Mouse (Mus musculus): ENCODE data around the gene Mindy1.

Gene Mindy1

DNA sequence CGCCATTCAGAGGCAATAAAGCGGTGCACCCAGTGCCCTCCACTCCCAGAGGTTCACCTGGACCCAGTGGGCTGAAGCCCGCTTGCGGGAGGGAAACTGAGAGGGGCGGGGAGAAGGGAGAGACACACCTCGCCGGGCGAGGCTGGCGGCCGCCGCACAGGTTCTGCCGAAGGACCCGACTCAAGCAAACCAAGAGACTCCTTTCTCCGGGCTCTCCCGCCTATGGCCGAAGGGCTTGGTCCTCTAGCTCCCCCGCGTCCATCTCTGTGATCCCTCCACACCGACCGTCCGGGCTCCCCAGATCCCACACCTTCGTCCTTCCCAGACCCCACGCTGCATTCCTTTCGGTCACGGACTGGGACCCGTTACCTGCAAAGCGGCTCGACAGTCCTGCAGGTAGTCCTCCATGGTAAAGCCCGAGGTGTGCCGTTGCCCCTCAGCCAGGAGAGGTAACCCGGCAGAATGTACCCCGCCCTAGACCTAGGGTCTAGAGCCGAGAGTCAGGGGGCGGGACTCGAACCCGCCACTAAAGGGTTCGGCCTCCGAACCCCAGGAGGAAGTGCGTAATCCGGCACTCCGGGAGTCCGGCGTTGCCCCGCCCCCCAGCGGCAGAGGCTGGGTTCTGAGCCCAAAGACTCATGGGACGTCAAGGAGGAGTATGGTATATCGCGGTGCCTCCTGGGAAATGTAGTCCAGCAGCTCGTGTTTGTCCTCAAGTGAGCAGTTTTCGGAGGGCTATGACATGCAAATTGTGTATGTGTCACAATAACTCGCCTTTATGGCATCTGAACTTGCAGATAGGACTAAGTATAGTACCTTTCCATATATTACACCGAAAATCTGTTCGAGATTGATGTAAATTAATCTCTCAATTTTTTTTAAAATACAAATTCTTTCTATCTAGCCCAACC, at the start of gene Mindy1, which contains the start of gene Prune1:
TSS of gene Mindy1 (plus strand) at position 130 of the 911 bp plus-strand sequence.
TSS of gene Prune1 (minus strand) at position 861 of the 911 bp plus-strand sequence.
- in situ Hi-C loops (cut with MseI, MboI), result no loop called here

DNA sequence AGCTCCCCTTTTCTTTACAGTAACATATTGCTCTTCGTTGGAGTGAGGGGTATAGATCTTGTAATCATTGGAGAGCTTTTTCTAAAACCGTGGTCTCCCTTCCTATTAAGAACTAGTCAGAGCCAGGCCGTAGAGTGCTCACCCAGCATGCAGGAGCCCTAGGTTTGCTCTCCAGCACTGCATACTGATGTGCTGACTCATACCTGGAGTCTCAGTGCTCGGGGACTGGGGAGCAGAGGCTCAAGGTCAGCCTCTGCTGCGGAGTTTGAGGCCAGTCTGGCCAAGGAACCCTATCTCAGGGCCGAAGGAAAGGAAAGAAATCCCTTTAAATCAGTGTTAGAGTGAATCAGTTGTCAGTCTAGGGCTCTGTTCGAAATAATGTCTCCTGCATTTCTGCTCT, 48.4 kb upstream of the Mindy1 start:
- in situ Hi-C loops (cut with MseI, MboI), result no loop called here

DNA sequence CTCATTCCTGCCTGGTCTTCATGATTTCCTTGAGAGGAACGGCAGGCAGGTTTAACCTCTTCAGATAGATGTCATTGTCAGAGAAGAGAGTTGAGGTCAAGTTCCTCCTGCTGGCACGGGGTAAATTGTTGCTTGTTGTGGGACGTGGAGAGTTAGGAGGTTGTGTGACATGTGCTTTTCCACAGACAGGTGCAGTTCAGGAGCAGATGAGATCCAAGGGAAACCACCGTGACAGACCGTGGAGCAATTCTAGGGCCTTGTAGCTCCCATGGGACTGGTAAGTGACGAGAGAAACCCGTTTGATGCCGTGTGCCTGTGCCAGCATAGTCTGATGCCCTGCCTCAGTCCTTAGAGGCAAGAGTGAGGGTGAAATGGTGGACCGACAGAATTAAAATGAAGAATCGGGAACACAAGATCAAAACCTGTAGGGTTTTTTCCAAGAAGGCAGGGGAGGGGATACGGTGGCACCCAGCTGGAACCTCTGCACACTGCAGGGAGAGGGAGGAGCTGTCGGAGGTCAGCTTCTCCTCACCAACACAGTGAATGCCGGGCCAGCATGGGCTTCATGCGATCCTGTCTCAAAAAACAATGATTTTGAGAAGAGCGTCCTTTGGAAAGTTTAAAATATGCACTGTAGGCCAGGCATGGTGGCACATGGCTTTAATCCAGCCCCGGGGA, 47.7 kb upstream of the Mindy1 start:
- in situ Hi-C loops (cut with MseI, MboI), result no loop called here

DNA sequence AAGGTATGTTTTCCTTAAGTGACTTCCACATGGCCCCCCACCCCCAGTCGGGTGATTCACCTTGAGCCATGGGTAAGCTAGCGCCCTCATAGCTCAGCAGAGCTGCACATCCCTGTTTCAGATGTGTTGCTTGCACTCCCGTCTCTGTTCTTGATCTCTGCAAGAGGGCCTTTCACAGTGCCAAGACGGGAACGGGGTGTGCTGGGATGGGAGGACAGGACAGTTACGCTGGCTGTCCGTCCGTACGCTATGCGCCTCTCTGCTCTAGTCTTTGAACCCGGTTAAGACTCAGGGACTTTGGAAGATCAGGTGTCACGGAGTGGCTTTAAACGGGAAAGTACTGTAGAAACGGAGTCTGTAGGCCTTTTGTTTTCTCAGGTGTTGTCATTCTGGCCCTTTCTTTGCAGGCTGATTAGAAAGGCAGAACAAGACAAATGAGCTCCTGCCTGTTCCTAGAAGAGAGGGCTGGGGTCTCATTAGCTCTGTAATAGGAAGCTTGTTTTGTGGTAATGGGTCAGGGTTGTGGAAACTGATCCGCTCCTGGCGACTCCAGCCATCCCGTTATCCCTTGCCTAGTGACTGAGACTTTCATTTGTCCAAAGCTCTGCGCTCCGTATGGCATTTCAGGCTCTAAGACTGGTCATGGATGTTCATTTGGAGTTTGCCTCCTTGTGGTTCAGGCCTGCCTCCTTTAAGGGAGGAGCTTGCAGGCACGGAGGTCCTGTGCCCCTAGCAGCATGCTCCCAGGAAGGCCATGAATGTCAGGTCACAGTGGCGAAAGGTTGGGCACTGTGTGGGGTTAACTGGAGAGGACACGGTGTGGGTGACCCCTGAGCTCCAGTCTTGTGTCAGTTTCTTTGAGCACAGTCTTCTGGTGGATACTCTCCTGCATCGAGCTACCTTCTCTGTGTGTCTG, 45.5 kb upstream of the Mindy1 start:
- in situ Hi-C loops (cut with MseI, MboI), result no loop called here

DNA sequence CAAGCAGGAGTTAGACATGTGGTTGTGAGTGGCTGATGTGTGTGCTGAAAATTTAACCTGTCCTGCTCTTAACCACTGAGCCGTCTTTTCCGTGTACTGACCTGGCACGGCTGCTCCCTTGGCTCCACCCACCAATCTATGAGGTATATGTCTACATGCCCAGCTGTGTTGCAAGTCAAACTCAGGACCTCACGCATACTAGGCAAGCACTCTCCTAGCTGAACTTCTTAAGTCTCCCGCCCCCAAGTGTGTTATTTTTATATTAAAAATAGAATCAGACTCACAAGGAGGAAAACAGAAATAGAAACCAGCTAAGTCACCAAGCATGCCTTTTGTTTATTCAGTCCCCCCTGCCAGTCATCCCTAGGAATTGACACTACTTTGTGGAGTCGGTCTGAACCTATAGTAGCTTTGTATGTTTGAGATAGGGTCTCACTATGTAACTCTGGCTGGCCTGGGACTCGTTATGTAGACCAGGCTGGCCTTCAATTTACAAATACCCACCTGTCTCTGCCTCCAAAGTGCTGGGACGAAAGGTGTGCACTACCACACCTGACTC, 43.5 kb upstream of the Mindy1 start:
- in situ Hi-C loops (cut with MseI, MboI), result no loop called here

DNA sequence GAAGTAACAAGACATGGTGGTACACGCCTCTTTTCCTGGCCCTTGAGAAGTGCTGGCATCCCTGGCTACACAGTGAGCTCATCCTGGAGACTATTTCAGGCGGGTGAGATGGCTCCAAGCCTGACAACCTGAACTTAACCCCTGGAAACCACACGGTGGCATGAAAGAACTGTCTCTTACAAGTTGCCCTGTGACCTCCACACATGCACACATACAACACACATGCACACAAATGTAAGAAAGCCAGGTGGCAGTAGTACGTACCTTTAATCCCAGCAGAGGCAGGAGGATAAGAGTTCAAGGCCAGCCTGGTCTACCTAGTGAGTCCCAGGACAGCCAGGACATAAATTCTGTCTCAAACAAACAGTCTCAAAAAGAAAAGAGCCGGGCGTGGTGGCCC, 42.1 kb upstream of the Mindy1 start:
- in situ Hi-C loops (cut with MseI, MboI), result no loop called here

DNA sequence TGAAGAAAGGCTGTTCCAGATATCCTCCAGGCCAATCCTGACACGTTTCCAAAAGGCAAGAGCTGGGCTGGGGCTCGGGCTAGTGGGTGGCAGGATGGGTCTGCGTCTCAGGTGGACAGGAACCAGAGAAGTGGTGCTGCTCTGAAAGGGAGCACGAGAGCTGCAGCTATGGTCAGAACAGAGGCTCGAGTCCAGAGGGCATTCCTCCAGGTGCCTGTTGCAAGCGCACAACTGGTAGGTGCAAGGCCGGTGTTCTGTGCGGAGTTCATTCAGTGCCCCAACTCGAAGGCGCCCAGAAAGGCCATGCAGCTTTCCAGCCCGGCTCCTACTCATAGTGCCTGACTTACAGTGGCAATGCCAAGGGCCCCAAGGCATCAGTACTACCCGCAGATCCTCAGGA, 41.2 kb upstream of the Mindy1 start:
- in situ Hi-C loops (cut with MseI, MboI), result no loop called here

DNA sequence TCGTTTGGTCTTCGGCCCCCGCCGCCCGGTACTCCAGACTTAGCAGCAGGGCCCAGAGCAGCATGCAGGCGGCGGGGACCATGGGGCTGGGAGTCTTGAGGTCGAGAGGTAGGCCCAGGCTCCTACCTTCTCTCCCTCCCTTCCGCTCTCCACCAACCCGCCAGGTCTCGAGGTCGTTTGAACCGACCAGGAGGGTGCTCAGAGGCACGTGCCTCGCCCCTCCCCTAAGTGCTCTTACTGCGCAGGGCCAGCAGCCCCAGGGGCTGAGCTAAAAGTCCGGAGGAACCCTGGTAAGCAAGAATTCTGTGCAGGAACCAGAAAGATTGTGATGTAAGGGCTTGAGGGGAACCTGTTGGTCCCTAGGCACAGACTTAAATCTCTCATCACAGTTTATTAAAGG, 40.2 kb upstream of the Mindy1 start:
- in situ Hi-C loops (cut with MseI, MboI), result no loop called here

DNA sequence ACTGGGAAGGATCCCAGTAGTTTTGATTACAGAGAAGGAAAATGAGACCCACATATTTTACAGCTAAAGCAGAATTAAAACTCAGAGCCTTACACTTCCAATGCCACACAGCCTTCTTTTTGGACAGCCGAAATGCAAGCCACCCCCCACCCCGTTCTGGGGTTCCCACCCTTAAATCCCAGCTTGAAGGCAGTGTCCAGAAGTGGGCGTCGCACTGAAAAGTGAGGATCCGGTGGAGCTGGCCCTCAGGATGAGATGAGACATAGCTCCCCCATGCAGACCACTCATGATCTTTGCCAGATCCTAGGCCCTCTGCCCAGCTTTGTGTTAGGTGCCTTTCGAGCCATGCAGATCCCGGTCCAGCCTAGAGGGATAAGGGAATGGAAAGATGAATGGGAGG, 39.6 kb upstream of the Mindy1 start, which contains the start of gene Gm128:
TSS of gene Gm128 (minus strand) at position 101 of the 400 bp plus-strand sequence.
- in situ Hi-C loops (cut with MseI, MboI), result no loop called here

DNA sequence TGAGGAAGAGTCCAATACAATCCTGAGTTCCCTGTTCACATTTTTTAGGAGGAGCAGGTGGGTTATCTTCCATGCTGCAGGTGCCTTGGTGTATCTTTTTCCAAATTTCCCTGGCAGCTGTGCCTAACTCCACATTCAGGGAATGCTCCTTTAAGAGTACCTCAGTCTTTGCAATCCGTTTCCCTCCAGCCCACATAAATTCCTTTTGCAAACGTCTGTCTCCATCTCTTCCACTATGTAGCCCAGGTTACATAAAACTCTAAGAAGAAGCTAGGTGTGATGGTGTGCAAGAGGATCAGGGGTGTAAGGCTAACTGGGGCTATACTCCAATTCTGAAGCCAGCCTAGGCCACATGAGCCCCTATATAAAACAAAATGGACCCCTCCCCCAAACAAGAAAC, 38.1 kb upstream of the Mindy1 start:
- in situ Hi-C loops (cut with MseI, MboI), result no loop called here

DNA sequence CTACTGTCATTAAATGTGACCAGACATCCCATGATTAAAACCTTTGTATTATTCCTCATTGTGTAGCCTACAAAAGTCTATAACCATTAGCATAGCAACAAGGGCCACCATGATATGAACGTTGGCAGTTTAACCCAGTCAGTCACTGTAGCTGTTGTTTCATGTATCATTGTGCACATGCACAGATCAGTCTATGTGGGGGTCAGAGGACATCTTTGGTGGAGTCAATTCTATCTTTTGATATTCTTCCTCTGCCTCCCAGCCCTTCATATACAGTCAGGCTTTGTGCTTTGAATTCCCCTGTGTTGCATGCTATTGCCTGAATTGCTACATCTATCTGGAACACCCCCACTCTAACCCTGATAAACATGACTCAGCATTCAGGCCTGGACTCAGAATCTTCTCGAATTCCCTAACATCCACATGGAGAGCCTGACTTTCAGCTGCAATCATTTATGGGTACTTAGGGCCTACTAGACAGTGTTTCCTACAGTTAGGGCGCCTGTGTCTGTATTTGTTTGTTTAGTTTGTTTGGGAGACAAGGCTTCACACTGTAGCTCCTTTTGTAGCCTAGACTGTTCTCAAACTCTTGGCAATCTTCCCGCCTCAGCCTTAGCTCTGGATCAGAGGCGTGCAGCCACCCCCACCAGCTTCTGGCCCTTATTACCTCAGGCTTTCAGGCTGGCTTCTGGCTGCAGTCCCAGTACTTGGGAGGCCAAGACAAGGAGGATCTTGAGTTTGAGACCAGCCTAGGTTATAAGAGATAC, 34.5 kb upstream of the Mindy1 start:
- in situ Hi-C loops (cut with MseI, MboI), result no loop called here

DNA sequence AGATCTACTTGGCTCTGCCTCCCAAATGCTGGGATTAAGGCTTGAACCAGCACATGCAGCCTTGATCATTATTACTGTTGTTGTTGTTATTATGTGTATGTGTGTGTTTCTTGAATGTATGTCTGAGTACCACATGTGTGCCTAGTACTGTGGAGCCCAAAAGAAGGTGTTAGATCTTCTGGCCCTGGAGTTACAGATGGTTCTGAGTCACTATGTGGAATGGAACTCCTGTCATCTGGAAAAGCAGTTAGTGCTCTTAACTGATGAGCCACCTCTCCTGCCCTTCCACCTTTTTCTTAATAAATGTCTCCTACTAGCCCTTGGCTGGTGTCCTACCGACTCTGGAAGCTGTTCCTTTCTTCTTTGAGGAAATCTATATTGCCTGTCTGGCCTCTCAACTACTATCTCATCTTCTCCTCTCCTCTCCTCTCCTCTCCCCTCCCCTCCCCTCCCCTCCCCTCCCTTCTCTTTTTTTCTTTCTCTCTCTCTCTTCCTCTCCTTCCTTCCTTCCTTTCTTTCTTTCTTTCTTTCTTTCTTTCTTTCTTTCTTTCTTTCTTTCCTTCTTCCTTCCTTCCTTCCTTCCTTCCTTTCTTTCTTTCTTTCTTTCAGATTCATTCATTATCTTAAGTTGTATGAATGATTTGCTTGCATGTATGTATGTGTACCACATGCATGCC, 33.3 kb upstream of the Mindy1 start:
- in situ Hi-C loops (cut with MseI, MboI), result no loop called here

DNA sequence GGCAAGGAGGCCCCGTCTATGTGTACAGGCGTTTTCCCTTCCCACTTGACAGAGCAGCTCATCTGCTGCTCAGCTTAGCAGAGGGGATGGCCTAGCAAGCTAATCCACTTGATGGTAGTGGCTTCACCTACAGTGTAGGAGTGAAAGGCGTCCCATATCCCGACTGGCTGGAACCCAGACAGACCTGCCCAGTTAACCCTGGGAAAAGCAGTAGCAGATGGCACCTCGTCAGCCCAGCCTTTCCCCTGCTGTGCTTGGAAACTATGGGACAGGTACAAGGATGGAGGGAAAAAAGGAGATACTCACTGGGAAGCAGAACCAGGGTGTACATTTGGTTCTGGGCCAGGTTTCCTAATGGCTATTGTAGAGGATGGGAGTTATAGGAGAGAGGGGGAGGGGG, 30.8 kb upstream of the Mindy1 start:
- in situ Hi-C loops (cut with MseI, MboI), result no loop called here

DNA sequence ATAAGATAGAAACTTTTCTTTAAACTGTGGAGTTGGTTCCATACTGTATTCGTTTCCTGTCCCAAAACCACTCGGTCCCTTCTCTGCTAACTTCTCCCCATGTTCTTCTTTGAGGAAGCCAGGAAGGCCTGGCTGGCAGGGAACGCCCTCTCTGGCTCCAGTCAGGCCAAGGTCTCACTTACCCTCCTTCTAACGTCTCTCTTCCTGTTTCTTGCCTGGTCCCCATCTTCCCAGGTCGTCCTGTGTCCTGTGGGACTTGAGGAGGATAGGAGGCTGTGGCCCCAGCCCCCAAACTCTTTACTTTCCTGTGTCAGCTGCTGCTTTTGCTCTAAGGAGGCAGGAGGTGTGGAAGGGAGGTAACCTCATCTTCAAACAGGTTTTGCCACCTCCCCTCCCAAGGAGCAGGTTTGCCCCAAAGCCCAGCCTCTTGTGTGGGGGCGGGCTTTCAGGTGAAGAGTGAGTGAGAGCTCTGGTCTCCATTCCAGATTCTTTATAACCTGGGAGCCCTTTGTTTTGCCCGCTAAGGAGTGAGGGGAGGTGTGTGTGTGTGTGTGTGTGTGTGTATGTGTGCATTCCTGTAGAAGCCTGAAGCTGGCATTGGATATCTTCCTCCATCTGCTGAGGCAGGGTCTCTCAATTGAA, 30.2 kb upstream of the Mindy1 start, which contains the start of gene Bnipl:
TSS of gene Bnipl (minus strand) at position 411 of the 642 bp plus-strand sequence.
- in situ Hi-C loops (cut with MseI, MboI), result no loop called here

DNA sequence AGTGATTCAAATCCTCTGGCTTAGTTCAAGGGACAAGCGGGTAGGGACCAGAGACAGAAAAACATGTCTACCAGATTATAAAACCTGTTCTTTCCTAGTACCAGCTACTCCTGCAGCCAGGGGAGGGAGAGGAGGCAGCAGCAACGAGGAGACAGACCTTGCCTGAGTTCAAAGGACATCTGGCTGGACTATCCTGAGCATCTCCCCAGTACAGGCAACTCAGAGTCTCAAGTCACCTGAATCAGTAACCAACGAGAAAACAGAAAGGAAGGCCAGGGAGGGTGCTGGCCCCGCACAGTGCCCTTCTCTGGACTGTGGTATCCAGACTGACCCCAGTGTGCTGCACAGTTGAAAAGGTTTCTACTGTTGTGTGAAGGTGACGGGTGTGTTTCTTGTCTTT, 24.2 kb upstream of the Mindy1 start:
- in situ Hi-C loops (cut with MseI, MboI), result no loop called here

DNA sequence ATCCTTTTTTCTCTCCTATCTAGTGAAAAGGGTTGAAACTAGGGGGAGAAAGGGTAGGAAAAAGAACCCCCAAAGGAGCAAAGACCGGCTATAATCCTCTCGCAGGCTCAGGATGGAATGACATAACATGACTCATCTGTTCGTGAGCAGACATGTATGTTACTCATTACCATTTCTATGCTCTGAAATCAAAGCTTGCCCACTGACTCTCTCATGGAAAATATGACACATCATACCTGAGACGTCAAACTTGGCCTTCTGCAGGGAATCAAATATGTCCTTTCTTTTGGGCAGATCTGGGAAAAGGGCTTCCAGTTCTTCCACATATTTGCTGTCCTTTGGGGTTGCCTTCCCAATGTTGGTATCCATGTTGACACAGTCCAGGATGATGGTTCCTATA, 19.2 kb upstream of the Mindy1 start:
- in situ Hi-C loops (cut with MseI, MboI), result no loop called here

DNA sequence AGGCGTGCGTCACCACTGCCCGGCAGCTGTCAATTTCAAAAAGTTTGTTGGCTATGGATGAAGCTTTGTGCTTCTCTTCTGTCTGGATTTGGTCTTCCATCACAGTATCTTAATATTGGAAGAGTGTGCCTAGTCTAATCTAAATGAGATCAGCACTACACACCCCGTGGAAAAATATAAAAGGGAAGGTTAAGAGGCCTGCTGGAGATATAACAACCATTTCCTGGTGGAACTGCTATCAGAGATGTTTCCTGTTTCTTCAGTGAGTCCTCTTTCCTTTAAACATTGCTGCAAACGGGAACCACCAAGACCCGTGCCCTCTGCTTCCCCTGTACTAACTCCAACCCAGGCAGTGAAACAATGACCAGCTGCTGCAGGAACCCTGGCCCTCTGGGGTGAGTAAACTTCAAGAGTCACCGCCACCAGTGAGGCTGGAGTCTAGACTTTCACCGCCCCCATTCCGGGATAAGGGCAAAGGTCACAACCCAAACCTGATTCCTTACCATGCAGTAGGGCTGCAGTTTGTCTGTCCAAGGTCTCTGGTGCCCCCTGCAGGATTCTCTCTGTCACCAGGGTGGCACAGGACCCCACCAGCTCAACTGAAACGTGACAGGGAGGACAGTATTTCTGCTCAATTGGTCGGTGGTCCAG, 17.9 kb upstream of the Mindy1 start:
- in situ Hi-C loops (cut with MseI, MboI), result no loop called here

DNA sequence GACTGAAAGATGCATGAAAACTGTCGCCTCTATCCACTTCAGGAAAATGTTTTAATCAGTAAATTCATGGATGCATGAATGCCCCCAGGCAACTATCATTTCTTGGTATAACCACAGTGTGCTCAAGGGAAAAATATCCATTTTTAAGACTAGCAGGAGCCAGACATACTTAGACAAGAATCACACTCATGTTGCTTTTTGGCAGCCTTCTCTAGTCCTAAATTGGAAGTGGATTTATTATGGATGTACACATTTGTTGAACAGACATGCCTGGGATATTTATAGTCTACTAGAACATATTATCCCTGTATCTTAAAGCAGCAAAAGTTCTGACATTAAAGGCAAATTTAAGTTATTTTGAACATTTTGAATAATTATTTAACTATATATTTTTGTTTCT, 16.4 kb upstream of the Mindy1 start:
- in situ Hi-C loops (cut with MseI, MboI), result no loop called here

DNA sequence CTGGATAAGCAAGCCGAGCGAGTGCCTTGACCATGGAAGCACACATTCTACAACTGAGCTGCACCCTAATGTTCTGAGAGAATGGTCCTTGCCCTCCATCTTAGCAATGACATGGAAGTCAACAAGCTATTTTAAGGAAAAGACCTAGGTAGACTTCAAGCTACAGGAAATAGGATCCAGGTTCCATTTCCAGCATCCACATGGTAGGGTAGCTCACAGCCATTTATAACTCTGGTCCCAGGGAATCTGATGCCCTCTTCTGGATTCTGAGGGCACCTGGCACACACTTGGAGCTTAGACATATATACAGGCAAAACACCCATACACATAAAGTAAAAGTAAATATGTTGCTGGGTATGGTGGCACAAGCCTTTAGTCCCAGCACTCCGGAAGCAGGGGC, 15.1 kb upstream of the Mindy1 start:
- in situ Hi-C loops (cut with MseI, MboI), result no loop called here

Data from mouse trophoblast stem cell (cell line).